Mouse (Mus musculus) forebrain, embryonic 11.5 days (tissue): ENCODE data around the gene Spop. TPM values are rescaled to one million over a fixed set of nuclear protein-coding genes. Genes with fewer than 3 reads are reported as not detected.

Experiments used
- ATAC-seq: fragments of 200-750 bp; cut with Nextera tagmentation; replicated peaks from 2 replicates; pipeline ENCODE4 v1.8.0; 2017; ENCODE audit warnings: moderate TSS enrichment; ENCODE audit not compliant: low FRiP score
- DNase-seq: peaks from one replicate; pipeline ENCODE4 v3.0.0-alpha.2; 2017; ENCODE audit warnings: low spot score
- H3K27ac ChIP-seq: fragments of 300-500 bp; sonication (generic); 2 replicates; pipeline ENCODE4 v1.5.1; 2014; ENCODE audit warnings: low read depth, low read length
- H3K27me3 ChIP-seq: fragments of 300-500 bp; sonication (generic); 2 replicates; pipeline ENCODE4 v1.6.1; 2014; ENCODE audit warnings: mild to moderate bottlenecking, low read length, mixed read lengths; ENCODE audit not compliant: control insufficient read depth, insufficient read depth
- H3K36me3 ChIP-seq: fragments of 300-500 bp; sonication (generic); 2 replicates; pipeline ENCODE4 v1.6.1; 2014; ENCODE audit warnings: mild to moderate bottlenecking, low read length, moderate library complexity, mixed read lengths; ENCODE audit not compliant: control insufficient read depth, insufficient read depth
- H3K4me1 ChIP-seq: fragments of 300-500 bp; sonication (generic); replicated peaks from 2 replicates; pipeline ENCODE4 v1.6.1; 2014; ENCODE audit warnings: low read length, mixed read lengths; ENCODE audit not compliant: control insufficient read depth, insufficient read depth
- H3K4me2 ChIP-seq: fragments of 300-500 bp; sonication (generic); 2 replicates; pipeline ENCODE4 v1.6.1; 2014; ENCODE audit warnings: low read depth, mild to moderate bottlenecking, low read length, moderate library complexity, mixed read lengths; ENCODE audit not compliant: severe bottlenecking
- H3K4me3 ChIP-seq: fragments of 300-500 bp; sonication (generic); 2 replicates; pipeline ENCODE4 v1.5.1; 2014; ENCODE audit warnings: low read depth, low read length
- H3K9ac ChIP-seq: fragments of 300-500 bp; sonication (generic); 2 replicates; pipeline ENCODE4 v1.6.1; 2014; ENCODE audit warnings: low read length
- H3K9me3 ChIP-seq: fragments of 300-500 bp; sonication (generic); 2 replicates; pipeline ENCODE4 v1.6.1; 2016; ENCODE audit warnings: low read length, mixed read lengths; ENCODE audit not compliant: control insufficient read depth
- WGBS: fragments of 180-500 bp; shearing (Covaris S2); extraction: QIAGEN DNeasy Blood & Tissue Kit; methylation state at CpG from one replicate; pipeline ENCODE4 v1.1.7; 2014; 5-methylcytosine and 5-hydroxymethylcytosine counted together
- polyA plus RNA-seq: library from polyadenylated mRNA; unstranded; fragments of >200 nt; fragmentation: Nextera tagmentation; extraction: Ambion mirVana; gene quantifications from 2 replicates; pipeline ENCODE4 v1.2.1, GENCODE M21; 2014

Spop gene
- polyA plus RNA-seq, 1 experiment from 2014 or later, result 144 TPM

DNA sequence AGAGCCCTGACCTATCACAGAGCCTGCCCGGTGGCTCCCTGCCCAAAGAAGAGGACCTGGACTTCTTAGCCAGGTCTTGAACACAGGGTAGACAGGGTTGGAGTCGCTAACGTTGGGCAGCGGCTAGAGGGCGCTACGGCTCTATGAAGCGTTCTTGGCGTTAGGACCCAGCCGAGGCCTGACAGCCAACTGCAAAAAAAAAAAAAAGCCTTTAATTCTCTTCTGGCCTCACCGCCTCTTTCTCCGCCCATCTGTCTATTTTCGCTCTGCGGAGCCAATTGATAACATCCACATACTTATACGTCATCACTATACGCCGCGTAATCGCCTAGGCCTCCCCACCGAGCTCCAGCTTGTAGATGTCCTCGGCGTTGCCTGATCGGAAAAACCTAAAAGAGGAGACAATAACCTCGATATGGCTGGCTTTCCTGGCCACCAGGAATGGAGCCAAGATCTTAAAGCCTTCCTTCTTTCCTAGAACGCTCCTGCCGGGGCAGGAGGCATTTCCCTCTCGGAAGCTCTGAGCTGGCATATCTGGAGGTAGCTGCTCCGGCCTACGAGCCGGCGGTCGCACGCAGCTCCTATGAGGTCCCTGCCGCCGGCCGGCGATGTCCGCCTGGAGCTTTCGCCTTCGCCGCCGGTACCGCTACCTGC is 29.4 kb upstream of the Spop start, which contains the start of gene Slc35b1:
TSS of gene Slc35b1 (plus strand) at position 374 of the 654 bp plus-strand sequence.
- Histone ChIP-seq H3K4me3 (peak within 1 kb of the TSS; percentile 80), H3K4me2 (peak within 1 kb of the TSS; percentile 49), H3K27ac (peak within 1 kb of the TSS; percentile 65), H3K4me1 (peaks cover 6% of the 10 kb centered on the region; the same call in 1 of the 2 replicates), H3K9ac (peak within 1 kb of the TSS; percentile 73), H3K27me3 (no peaks in the 10 kb centered on the region), H3K36me3 (peaks cover 5% of the 10 kb centered on the region; the same call in 1 of the 2 replicates), H3K9me3 (no peaks in the 10 kb centered on the region)
- peak; percentile 95 for ATAC-seq
- under 1% methylated on average over 42 of the region's 42 CpGs for WGBS
- peak; percentile 94 for DNase-seq

DNA sequence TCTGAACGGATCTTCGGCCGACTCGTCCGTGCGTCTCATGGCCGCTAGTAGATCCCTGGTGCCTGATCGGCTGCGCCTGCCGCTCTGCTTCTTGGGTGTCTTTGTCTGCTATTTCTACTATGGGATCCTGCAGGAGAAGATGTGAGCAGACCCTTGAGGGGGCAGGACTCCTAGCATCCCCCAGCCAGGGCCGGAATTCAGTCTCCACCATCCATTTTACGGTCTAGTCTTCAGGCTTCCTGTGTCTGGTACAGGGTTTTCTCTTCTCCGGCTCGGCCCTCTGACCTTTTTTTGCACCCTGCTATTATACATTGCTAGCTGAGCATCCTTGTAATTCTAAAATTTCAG is 28.9 kb upstream of the Spop start:
- Histone ChIP-seq H3K36me3 (peaks cover 5% of the 10 kb centered on the region; the same call in 1 of the 2 replicates), H3K4me2 (peak overlapping the region; percentile 49), H3K4me1 (peaks cover 6% of the 10 kb centered on the region; the same call in 1 of the 2 replicates), H3K9me3 (no peaks in the 10 kb centered on the region), H3K27ac (peak overlapping the region; percentile 65), H3K4me3 (peak overlapping the region; percentile 80), H3K27me3 (no peaks in the 10 kb centered on the region), H3K9ac (peak overlapping the region; percentile 73)
- ATAC-seq (peak; percentile 31; the same call in 1 of the 2 replicates), DNase-seq (no peak)
- 0% methylated on average over 14 of the region's 14 CpGs for WGBS

DNA sequence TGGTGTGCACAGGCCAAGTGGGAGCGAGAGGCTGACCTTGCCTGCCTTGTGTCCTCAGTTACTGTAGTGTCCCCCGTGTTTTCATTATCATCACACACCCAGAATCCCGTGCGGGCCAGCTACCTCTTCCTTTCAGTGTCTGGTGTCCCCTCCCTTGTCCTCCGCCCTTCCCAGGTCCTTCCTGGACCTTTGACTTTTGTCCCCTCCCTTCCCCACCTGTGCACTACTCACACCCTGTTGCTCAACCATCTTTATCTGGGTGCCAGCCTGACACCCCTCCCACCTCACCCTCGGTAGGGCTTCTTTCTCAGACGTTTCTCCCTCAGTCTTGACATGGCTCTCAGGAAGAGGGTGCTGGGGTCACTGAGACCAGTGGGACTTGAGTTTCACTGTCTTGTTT is 26.5 kb upstream of the Spop start:
- Histone ChIP-seq H3K4me1 (peaks cover 6% of the 10 kb centered on the region; the same call in 1 of the 2 replicates), H3K9ac (no peak overlapping the region), H3K27me3 (no peaks in the 10 kb centered on the region), H3K27ac (no peak overlapping the region), H3K9me3 (no peaks in the 10 kb centered on the region), H3K4me2 (no peak overlapping the region), H3K4me3 (no peak overlapping the region), H3K36me3 (peaks cover 9% of the 10 kb centered on the region)
- ATAC-seq (no peak), DNase-seq (no peak)
- 91% methylated on average over 7 of the region's 7 CpGs for WGBS

DNA sequence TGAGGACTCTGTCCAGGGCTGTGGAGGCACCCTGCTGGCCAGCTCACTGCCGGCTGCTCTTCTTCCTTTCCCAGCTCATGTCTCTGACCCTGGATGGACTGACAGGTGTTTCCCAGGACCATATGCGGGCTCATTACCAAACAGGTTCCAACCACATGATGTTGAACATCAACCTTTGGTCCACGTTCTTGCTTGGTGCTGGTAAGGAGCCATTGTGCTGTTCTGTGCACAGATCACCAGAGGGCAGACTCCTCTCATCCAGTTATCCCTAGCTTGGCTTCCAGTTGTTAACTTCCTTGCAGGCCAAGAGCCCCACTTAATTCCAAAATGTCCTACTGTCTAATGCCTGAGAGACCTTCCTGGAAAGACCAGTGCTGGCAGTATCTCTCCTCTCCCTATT is 24.9 kb upstream of the Spop start:
- no peak for DNase-seq
- H3K4me1 ChIP-seq, result peaks cover 6% of the 10 kb centered on the region; the same call in 1 of the 2 replicates
- H3K36me3 ChIP-seq, result peaks cover 9% of the 10 kb centered on the region
- no peak overlapping the region for H3K4me2 ChIP-seq
- no peak overlapping the region for H3K9ac ChIP-seq
- WGBS, result 77% methylated on average over 3 of the region's 3 CpGs
- H3K4me3 ChIP-seq, result no peak overlapping the region
- no peaks in the 10 kb centered on the region for H3K9me3 ChIP-seq
- H3K27ac ChIP-seq, result no peak overlapping the region
- no peak for ATAC-seq
- H3K27me3 ChIP-seq, result no peaks in the 10 kb centered on the region

DNA sequence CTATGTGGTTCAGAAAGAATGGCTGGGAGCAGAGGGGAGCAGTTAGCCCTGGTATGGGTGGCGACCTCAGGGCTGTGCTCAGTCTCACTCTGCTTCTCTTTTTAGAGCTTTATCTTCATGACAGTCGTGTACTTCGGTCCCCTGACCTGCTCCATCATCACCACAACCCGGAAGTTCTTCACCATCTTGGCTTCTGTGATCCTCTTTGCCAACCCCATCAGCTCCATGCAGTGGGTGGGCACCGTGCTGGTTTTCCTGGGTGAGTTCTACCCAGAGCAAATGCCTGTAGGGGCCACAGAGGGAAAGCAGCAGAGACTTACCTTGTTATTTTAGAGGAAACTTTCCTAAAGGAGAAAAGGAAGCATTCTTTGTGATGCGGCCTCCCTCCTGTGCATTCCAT is 23.5 kb upstream of the Spop start:
- Histone ChIP-seq H3K9ac (no peak overlapping the region), H3K4me1 (peaks cover 6% of the 10 kb centered on the region; the same call in 1 of the 2 replicates), H3K27me3 (no peaks in the 10 kb centered on the region), H3K27ac (no peak overlapping the region), H3K36me3 (peaks cover 9% of the 10 kb centered on the region), H3K4me3 (no peak overlapping the region), H3K4me2 (no peak overlapping the region), H3K9me3 (no peaks in the 10 kb centered on the region)
- 94% methylated on average over 6 of the region's 6 CpGs for WGBS
- ATAC-seq, result no peak
- DNase-seq, result no peak

DNA sequence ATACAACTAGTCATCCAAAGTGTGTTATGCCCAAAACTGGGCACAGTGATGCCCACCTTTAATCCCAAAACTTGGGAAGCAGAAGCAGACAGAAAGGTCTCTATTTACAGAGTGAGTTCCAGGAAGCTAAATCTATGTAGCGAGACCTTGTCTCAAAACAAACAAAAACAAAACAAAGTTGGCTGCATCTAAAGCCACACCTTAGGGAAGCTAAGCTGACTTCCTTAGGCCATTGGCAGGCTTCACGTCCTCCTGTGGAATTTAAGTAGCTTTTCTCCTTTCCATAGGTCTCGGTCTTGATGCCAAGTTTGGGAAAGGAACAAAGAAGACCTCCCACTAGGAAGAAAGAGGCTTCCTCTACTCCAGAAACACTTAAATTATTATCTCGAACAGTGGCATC is 22.7 kb upstream of the Spop start:
- H3K27ac ChIP-seq, result no peak overlapping the region
- no peaks in the 10 kb centered on the region for H3K27me3 ChIP-seq
- DNase-seq (no peak), ATAC-seq (no peak)
- H3K9ac ChIP-seq, result no peak overlapping the region
- H3K36me3 ChIP-seq, result peaks cover 9% of the 10 kb centered on the region
- no peak overlapping the region for H3K4me2 ChIP-seq
- H3K9me3 ChIP-seq, result no peaks in the 10 kb centered on the region
- 81% methylated on average over 4 of the region's 4 CpGs for WGBS
- no peaks in the 10 kb centered on the region; the same call in 1 of the 2 replicates for H3K4me1 ChIP-seq
- H3K4me3 ChIP-seq, result no peak overlapping the region

DNA sequence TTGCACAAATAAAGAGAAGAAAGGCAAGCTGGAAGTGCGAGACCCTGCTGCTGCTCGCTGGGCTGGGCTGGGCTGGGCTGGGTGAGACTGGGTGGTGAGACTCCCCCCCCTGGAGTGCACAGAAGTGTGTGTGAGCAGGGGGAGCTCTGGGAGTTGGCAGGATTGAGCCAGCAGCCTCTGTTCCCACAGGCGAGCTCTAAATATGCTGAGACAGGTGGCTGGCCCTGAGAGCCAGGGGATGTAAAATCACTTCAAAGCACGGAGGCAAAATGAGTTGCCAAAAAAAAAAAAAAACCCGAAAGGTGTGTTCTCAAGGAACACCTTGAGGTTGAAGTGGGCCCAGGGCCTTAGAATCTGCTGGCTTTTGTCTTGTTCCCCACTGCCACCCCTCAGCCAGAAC is 22.1 kb upstream of the Spop start:
- no peak overlapping the region for H3K4me2 ChIP-seq
- no peak overlapping the region for H3K27ac ChIP-seq
- no peaks in the 10 kb centered on the region for H3K27me3 ChIP-seq
- no peak for ATAC-seq
- no peaks in the 10 kb centered on the region for H3K4me1 ChIP-seq
- DNase-seq, result no peak
- H3K4me3 ChIP-seq, result no peak overlapping the region
- H3K36me3 ChIP-seq, result peaks cover 9% of the 10 kb centered on the region
- 82% methylated on average over 5 of the region's 5 CpGs for WGBS
- no peaks in the 10 kb centered on the region for H3K9me3 ChIP-seq
- no peak overlapping the region for H3K9ac ChIP-seq

DNA sequence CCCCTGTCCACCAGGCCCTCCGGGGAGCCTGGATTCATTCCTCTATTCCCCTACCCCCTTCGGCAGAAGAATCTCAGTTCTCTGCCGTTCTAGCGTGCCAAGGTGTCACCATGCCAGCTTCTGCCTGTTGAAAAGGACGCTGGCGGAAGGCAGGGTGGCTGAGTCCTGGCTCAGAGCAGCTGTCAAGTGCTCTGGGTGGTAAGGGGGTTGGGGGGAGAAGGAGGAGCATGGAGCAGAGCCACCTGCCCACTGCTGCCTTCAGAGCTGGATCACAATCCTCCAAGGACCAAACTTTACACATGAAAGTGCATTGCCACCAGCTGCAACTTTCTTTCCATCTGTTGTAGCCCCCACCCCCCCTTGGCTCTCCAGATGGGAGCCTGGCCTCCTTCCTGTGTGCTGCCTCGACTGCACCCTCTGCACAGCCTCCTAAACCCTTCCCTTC is 21.6 kb upstream of the Spop start:
- Histone ChIP-seq H3K36me3 (peaks cover 9% of the 10 kb centered on the region), H3K9me3 (no peaks in the 10 kb centered on the region), H3K4me2 (no peak overlapping the region), H3K9ac (no peak overlapping the region), H3K27me3 (no peaks in the 10 kb centered on the region), H3K27ac (no peak overlapping the region), H3K4me1 (no peaks in the 10 kb centered on the region), H3K4me3 (no peak overlapping the region)
- ATAC-seq (no peak), DNase-seq (no peak)
- 72% methylated on average over 7 of the region's 7 CpGs for WGBS
